Mouse (Mus musculus) T-cell, adult 2 months (primary cell): ENCODE measurements around the gene Col15a1.
A peak's percentile ranks its signal among the peaks of the same experiment; 100 is the strongest.

Experiments used
- DNase-seq: peaks from one replicate; pipeline ENCODE4 v3.0.0; 2022; ENCODE audit warnings: low spot score

The Col15a1 gene

GRCm38 (mm10) chr4:47351386-47352049 is 143.6 kb downstream of the Col15a1 start:
- DNase-seq = peak; percentile 76

GRCm38 (mm10) chr4:47352061-47352661 is 144.2 kb downstream of the Col15a1 start:
- DNase-seq = peak; percentile 30

- peak; percentile 94 for DNase-seq
Observed at GRCm38 (mm10) chr4:47352803-47353388, 144.9 kb downstream of the Col15a1 start, which contains the start of gene Tgfbr1. TSS of gene Tgfbr1 (plus strand) at chr4:47353222.

- DNase-seq = no peak
Observed at GRCm38 (mm10) chr4:47353416-47354111, 145.6 kb downstream of the Col15a1 start.

GRCm38 (mm10) chr4:47354304-47354703 is 146.3 kb downstream of the Col15a1 start:
- no peak for DNase-seq

- no peak for DNase-seq
Observed at GRCm38 (mm10) chr4:47362662-47363061, 154.7 kb downstream of the Col15a1 start.
